Mouse (Mus musculus) brain, adult 2 months (tissue): ENCODE data around the gene Amz1.

Experiments
- DNase-seq: peaks from one replicate; pipeline ENCODE4 v3.0.0; 2011; ENCODE audit warnings: low read depth, low spot score

Gene Amz1

DNA sequence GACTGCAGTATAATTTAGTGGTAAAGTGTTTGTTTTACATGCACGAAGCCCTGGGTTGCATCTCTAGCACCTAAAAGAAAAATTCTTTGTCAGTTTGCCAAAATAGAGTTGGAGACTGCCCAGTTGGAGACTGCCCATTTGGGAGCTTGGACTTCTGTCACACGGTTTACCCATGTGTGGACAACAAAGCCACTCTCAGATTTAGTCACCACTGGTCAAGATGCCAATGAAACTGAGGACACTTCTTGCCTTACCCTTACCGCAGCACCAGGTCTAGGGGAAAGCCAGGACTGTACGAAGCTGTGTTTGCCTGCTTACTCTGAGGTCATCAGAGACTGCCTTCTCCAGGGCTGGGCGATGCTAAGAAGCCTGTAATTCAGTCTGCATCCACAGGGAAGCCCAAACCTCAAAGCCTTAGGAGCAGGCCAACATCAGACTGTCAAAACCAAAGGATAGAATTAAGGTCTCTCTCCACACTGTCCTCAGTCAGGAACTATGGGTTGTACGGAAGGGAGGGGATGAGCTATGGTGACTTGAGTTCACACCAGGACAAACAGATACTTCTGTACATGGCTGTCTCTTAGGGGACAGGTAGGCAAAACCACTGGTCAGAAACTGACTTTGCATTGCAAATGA is 76.5 kb downstream of the Amz1 start:
- DNase-seq: peak; percentile 82

DNA sequence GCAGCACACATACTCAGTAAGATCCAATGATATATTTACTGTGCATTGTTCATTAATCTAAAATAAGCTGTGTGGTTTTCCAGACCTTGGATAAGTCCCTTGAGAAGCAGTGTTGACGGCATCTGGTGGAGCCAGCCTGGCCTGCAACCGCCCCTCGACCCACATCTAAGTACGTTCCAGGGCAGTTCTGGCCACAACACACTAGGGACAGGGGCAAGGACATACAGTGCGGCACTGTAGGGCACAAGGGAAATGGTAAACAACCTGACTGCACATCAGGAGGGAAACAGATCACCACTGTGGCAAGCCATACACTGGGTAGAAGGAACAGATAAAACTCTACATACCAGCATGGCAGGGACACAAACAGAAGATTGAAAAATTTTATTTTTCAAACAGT is 77.9 kb downstream of the Amz1 start:
- DNase-seq: no peak

DNA sequence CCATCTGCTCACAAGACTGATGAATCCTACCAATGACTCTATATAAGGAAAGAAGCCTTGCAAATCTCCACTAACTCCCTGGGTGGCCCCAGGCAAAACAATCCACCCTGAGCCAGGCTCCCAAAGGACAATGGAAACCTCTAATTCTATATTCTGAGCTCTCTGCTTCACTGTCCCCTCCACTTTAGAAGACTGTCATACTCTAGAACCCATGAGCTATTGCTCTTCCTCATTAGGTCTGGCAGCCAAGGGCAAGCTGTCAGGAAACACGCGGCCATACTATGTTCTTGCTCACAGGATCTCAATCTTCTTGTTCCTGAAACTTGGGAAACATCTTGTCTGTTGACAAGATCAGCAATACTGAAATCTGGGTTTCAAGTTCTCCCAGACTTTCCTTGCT is 82.3 kb downstream of the Amz1 start:
- no peak for DNase-seq

DNA sequence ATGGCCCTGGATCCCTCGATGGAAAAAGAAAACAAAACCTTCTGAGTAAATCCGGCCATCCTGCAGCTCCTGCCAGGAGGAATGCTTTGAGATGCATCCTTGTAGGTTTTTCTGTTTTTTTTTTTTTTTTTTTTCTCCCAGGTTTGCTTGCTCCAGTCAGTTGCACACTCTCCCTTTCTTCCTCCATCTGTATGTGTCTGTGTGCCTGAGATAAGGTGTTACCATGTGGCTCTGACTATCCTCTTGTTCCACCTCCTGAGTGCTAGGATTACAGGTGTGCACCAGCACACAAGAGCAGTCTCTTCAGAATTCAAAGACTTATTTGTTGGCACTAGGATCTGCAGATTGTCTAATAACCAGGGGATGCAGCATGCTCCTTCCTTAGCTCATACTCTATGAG is 83.0 kb downstream of the Amz1 start:
- DNase-seq: no peak
